Mouse (Mus musculus) megakaryocyte, adult 5-6 weeks (primary cell): ENCODE measurements around the gene Il1rapl1. TPM values are rescaled to one million over a fixed set of nuclear protein-coding genes. Genes with fewer than 3 reads are reported as not detected.

Experiments used
- ATAC-seq: 2 replicates; pipeline ENCODE4 v1.8.0; 2016; ENCODE audit warnings: mild to moderate bottlenecking, inconsistent platforms; ENCODE audit not compliant: poor library complexity, severe bottlenecking
- total RNA-seq, 2 experiments: library from RNA; stranded (forward) in 1 of 2; stranded (reverse) in 1 of 2; fragments of 153-499, 151-499 nt in 1 of 2; fragments of 221-1000, 200-1000 nt in 1 of 2; gene quantifications; 2 replicates each; pipeline versions ENCODE4 v1.2.3 to v1.2.4; 2015 to 2017

The Il1rapl1 gene
- total RNA-seq, 2 experiments from 2014 or later: not detected

DNA sequence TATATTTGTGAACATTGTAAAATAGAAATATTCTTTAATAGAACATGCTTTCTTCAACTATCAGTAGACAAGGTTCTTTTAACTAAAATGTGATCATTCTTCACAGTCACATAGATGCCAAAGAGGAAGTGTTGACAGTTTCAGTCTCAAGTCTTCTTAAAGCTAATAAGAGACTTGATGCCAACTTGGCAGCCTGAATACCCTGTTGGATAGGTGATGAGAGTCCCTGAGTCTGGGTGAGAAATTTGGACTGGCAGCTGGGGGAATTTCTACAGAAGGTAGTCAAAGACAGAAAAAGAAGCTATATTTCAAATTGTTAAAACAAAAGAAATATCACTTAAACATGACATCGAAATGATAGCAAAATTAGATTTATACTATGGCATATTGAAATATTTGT, 451.6 kb downstream of the Il1rapl1 start:
- ATAC-seq: no peak

DNA sequence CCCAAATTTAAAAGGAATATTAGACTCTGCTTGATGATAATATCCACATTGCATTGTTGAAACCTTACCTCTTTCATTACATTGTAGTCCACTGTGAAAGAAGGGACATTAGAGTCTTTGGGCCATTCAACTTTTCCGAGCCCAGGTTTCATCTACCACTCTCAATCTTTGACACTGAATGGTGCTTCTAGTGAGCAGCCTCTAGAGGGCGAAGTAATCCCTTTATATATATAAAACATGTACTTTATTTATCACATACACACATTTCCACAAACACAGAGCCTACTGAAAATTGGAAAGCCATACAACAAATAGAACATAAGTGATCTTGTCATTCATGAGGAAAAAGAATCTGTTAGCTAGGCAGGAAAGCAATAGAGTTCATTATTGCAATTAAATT, 459.8 kb downstream of the Il1rapl1 start:
- ATAC-seq: no peak

DNA sequence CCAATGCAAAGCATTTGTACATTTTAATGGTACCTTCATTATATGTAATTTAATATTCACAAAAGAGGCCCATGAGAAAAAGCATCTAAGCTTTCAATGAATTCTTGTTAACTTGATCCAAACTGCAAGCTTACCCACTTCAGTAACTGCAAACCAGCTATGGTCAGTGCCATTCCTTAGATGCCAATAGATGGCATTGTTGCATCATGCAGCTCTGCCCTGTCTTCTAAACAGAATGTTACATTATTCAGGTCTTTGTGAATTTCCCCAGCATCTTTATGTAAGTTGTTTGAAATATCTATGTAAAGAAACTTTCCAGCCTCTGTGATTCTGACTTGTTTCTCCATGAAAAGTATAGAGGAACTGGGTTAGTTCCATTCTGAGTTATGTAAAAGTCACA, 514.5 kb downstream of the Il1rapl1 start:
- ATAC-seq: no peak

DNA sequence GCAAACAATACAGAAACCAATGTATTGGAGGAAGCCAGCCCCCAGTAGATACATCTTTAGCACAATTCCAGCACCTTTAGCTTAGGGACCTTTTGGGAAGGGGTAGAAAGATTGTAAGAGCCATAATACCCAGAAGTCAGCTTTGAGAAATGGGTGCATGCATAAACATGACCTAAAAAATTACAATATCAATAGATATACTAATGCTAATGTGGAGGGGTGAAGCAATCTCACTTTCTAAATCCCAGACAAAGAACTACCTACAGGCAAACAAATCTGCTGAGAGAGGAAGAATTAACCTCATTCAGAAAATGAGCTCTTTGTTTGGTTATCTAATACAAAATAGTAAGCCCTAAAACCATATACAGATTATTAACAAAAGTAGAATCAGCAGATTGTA, 607.4 kb downstream of the Il1rapl1 start:
- ATAC-seq: no peak

DNA sequence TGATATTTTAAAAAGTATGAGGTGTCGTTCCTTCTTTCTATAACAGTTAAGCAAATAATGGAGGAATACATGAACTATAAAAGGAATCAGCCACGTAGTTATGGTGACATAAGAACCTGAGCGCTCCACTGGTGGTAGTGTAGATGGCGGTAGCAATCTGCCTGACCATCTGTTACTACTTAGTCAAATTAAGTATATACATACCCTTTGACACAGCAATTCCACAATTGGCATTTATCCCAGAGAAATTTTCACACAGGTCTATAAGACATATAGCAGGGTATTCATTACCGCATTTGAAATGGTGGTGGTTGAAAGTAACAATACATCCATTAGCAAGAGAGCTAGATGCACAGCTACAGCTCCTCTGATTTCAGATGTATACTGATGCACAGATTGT, 612.8 kb downstream of the Il1rapl1 start:
- no peak for ATAC-seq

DNA sequence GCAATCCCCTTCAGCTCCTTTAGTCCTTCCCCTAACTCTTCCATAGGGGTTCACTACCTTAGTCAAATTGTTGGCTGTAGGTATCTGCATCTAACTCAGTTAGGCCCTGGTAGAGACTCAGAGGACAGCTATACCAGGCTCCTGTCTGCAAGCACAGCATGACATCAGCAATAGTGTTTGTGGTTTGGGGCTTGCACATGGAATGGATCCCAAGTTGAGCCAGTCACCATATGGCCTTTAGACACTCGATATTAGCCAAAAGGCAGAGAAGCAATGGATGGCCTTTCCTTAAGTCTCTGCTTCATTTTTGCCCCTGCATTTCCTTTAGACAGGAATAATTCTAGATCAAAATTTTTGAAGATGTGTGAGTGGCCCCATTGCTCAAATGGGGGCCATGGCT, 632.0 kb downstream of the Il1rapl1 start:
- no peak for ATAC-seq

DNA sequence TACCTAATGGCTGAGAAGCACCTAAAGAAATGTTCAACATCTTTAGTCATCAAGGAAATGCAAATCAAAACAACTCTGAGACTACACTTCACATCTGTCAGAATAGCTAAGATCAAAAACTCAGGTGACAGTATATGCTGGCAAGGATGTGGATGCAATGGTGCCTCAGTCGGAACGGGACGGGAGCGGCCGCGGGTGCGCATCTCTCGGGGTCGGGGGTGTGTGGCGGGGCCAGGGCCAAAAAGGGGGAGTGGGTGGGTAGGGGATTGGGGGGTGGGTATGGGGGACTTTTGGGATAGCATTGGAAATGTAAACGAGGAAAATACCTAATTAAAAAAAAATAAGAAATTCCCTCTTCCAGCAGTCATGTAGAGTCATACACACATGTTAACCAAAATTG, 877.3 kb downstream of the Il1rapl1 start:
- peak; percentile 75 for ATAC-seq

DNA sequence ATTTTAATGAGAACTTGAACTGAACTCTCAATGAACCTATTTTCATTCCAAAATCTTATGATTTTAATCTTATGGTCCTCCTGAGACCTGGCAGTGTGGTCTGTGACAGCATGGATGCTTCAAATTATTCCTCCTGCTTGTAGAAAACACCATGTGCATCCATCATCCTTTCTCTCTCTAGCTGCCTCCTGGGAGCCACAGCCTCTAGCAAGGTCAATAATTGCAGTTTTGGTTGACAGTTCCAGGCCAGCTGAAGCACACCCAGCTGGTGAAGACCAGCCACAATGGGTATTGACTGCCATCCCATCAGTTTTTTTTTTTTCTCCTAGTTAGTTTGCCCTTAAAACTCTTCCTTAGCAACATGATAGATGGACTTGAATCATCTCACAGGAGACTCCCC, 890.2 kb downstream of the Il1rapl1 start:
- ATAC-seq: no peak

DNA sequence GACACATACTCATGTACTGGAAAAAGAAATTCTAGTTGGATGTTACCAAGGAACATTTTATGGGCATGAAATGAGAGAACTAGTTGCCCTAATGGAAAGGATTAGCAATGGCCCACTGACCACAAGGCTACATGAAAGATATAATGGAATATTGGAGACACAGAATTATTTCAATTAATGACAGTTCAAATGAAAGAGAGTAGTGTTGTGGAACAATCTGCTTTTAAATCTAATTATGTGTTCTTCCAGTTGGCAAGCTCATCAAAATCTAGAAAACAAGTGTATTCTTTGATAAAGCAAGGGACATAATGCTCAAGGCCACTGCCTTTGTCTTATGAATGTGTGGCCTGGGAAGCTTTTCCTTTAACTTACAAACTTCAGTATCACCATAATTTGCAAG, 1113.1 kb downstream of the Il1rapl1 start:
- no peak for ATAC-seq

DNA sequence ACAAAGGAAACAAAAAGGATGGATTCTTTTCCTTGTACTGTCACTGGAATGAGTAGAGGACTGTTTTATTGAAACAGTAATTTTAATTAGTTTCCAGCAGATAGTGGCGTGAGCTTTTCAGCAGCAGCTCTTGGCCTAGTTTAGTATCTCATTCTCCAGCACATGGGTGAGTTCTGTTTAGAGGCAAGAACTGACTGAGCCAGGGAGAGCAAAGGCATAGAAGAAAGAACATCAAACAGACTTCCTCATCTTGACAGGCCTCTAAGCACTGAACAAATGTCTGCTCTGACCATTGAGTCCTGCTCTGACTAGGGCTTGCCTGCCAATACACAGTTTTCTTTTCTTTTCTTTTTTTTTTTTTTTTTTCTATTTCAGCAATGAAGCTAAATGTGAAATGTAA, 1160.3 kb downstream of the Il1rapl1 start:
- ATAC-seq: no peak

DNA sequence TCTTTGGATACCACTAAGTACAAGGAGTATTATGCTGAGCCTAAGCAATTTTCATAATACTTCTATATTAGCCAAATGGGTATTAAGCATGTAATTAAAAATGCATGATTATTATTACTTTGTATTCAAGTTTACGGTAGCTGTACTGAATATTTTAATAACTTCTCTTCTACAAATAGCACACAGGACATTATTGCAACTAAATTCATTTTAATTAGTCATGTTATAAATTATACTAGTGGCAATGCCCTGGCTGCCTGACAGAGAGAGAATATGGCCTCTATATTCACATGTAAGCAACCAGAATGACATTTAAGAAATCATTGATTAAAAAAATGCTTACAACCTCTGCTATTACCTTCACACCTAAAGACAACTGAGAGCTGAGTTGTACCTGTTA, 1160.8 kb downstream of the Il1rapl1 start:
- no peak for ATAC-seq

DNA sequence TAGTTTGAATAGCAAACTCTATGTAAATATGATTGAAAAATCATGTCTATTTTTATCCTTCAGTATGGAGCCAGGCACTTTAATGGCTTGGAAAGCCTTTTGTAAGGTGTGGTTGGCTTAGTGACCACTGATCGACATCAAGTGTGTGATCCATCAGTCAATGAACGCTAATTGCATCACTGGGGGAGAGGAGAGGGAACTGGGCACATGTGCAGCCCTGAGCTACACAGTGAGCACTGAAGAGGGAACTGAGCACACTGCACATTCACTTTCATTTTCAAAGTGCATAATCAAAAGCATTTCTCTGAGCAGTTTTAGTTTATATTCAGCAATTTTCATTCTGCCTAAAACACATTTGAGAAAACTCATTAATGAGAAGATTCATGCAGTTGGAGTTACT, 1164.5 kb downstream of the Il1rapl1 start:
- no peak for ATAC-seq

DNA sequence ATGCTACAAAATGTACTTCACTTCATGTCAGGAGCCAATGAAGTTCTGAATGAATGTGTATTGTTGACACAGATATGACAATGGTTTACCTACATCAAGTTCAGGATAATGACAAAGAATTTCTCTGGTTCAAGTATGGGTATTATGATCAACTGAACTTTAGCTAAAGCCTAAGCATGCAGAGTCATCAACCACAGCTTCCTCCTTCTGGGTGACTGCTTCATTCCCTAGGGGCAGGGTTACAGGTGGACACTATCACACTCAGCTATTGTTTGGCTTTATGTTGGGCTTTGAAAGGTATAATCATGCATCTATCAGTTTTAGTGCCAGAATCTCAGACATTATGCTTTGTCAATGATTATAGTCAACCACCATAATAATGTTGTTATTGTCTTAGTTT, 1166.3 kb downstream of the Il1rapl1 start:
- ATAC-seq: no peak

DNA sequence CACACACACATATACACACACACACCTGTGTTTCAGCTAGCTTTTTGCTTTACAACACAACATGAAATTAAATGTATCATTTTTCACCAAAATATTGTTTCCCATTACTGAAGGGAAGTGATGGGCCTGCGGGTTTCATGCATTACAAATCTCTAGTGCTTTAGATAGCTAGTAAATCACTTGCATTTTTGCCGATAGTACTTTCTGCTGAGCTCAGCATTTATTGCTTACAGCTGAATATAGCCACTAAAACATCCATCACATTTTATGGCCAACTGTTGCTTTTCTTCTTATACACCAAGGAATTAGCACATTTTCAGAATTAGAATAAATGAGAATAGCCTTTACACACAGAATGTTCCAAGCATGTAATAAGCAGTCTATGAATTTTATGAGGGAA, 1260.6 kb downstream of the Il1rapl1 start:
- ATAC-seq: no peak

DNA sequence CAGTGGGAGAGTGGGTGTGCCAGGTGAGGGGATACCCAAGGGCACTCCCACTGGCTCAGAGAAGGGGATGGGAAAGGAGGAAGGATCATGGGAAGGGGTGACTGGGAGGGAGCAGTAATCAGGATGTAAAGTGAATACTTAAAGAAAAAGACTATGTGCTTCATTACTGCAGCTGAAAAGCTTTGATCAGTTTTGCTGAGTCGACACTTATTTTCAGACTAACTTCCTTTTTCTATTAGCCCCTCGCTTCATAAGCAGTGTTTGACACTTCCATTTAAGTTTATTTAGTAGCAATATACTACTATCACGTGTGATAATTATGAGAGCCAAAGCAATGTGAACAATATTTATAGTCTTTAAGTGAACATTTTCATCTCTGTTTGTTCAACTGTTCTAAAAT, 1307.2 kb downstream of the Il1rapl1 start:
- no peak for ATAC-seq

DNA sequence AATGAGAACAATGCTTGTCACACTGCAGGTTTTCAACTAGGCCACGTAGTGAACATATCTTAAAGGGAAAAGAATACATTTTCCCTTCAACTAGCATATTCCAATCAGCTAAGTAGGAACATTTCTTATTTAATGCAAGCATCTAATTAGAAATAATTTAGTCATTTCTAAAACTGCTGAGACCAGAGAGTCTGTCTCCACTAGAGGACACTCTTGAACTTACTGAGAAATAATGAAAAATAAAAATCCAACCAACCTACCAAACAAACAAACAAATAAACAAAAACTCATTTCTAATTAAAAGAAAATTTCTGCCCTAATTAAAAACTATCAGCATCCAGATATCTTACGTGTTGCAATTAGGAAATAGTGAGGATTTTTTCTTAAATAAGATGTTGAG, 1312.7 kb downstream of the Il1rapl1 start:
- no peak for ATAC-seq

DNA sequence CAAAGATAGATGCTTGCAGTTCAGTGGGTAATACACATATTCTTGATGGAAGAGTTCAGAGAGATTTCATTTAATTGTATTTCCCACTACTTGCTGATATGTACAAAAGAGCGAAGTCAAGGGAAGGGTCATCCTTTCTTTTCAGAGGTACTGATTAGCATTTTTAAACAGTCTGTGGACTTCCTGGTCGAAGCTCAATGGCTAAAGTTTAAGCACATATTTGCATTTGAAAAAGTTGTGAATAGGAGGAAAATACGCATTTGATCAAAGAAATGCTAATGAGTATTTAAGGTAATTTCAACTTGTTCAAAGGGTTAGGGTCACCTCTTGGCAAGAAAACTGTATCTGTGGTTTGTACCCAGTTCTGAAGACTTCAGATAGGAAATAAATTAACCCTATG, 1386.6 kb downstream of the Il1rapl1 start:
- no peak for ATAC-seq
